Mouse (Mus musculus): Measurements from ENCODE around the gene Rc3h2.

The Rc3h2 gene

DNA sequence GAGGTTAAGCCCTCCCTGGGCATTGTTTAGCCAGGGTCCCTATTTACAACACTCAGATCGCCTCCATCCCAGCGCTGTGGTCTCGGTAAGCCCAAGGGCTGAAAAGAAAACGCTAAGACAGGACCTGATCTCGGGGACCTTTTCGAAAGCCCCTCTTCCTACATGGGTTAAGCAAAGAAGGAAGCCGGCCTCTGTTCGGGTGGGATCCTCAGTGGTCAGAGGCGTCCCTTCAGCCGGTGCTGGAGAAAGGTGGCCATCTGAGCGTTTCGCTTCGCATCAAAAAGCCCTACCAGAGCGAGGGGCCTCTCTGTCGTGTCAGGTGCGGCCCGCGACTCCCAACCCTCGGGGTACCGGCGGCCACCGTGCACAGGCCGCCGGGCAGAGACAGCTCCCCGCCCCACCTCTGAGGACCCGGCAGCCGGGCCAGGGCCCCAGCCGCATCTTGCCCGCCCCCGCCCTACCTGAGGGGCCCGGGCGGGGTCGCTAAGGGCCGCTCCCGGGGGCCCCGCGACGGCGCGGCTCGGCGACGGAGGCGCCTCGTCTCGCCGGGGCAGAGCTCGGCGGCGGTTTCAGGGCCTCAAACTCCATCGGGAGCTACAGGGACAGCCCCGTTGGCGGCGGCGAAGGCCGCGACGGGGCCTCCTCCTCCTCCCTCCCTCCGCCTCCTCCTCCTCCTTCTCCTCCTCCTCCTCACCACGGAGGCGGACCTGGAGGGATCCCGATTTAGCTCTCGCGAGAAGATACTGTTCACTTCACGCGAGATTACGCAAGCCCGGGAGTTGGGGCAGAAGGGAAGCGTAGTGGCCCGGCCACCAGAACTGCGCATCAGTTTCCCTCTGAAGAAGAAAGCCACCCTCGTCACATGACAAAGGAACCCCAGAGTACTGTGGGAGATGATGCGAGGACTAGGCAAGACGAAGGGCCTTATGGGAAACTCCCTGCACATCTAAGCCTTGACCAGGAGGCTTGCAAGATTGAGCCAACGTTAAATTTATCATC, at the start of gene Rc3h2:
Gene Rc3h2 (minus strand): TSS at position 598 of the 999 bp plus-strand sequence.
- ATAC-seq (ENCODE audit: insufficient number of reproducible peaks, low FRiP score, low TSS enrichment) = peak; percentile 99

DNA sequence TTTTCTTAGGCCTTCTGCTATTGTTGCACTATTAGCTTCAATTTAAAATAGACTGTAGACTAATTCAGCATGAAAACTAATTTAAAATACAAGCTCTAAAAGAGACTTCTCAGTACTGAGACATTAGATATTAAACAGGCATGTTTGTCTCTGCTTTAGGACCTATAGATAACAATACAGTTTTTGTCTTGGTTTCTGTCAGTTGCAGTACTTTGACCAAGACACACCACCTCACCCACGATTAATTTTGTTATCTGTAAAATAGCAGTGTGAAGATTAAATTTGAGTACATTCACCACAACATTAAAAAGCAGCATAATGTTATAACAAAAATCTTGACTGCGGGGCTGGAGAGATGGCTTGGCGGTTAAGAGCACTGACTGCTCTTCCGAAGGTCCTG, 43.6 kb upstream of the Rc3h2 start:
- ATAC-seq (ENCODE audit: insufficient number of reproducible peaks, low FRiP score, low TSS enrichment) = no peak

GRCm38 (mm10) chr2:37460707-37461106, 38.0 kb upstream of the Rc3h2 start:
- ATAC-seq (ENCODE audit: insufficient number of reproducible peaks, low FRiP score, low TSS enrichment) = no peak

DNA sequence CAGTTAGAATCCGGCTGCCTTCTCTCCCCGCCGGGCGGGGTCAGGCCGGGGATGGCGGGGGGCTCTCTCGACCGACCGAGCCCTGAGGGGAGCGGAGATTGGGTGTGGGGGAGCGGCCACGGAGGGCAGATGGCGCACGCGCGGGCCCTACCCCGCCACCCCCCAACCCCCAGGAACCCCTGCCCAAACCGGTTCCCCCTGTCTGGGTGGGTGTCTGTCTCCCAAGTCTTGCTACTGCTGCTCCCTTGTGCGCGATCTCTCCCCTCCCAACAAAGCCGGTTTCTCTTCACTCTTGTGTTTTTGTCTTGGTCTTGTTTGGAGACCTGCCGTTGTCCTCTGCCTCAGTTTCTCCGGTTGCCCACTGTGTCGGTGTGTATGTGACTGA, 29.7 kb upstream of the Rc3h2 start:
- ATAC-seq (ENCODE audit: insufficient number of reproducible peaks, low FRiP score, low TSS enrichment) = no peak; the same call in none of the 2 replicates

GRCm38 (mm10) chr2:37451667-37452375, 29.1 kb upstream of the Rc3h2 start:
- peak; percentile 97 for ATAC-seq (ENCODE audit: insufficient number of reproducible peaks, low FRiP score, low TSS enrichment)

DNA sequence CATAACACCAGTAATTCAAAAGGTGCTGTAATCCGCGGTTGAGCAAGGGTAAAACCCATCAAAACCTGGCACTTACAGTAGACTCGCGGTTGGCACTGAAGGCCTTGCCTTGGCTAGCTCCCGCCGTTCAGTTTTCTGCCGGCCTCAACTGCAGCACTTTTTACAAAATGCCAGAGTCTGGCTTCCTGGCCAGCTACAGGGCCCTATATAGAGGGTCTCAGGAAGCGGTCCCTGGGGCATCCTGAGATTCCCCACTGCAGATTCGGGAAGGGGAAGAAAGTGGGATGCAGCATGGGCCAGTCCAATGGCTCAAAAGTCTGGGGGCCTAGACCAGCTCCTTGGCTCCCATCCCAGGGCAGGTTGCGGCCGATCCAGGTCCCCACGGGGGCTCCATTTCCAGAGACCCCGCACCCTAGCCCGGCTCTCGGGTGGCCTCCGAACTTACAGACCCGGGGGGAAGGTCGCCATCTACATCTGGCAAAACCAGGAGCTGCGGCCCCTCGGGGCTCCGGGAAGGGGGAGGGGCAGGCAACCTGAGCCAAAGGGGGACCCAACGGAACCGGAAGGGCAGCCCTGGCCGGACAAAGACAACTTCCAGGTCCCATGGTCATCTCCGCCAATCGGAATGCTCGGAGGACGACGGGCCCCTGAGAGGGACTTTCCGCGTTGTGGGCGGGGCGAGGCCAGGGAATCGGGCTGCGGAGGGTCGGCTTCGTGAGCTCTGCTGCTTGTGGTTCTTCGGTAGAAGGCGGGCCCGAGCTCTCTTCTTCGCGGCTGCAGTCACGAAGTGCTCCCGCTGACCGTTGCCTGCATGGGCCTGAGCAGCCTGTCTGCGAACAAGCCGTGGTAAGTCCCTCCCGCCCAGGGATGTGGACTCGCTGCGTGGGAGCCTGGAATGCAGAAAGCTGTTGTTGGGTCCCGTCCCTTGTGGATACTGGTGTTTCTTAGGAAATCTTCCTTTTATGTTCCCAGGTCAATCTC, 20.2 kb upstream of the Rc3h2 start, which contains the start of the genes Zbtb26, Zbtb6 and Rabgap1:
Gene Zbtb26 (minus strand): TSS at position 525 of the 981 bp plus-strand sequence.
Gene Zbtb6 (minus strand): TSS at position 561 of the 981 bp plus-strand sequence.
Gene Rabgap1 (plus strand): TSS at position 669 of the 981 bp plus-strand sequence.
- peak; percentile 99 for ATAC-seq (ENCODE audit: insufficient number of reproducible peaks, low FRiP score, low TSS enrichment)

DNA sequence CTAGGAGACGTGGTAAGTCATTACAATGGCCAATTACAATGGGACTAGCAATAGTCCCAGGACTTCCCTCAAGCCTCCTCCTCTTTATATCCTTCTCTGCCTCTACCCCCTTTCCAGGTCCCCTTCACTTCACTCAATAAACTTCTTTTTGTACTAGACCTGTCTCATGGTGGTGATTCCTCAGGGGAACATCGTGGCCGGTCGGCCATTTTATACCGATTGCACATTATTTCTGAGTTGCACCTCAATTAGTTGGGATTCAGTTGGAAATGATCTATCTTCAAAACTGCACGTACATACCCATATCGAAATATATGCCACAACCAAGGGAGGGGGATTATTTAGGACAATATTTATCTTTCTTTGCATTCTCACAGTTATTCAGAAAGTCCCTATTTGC, 8.9 kb upstream of the Rc3h2 start:
- no peak for ATAC-seq (ENCODE audit: insufficient number of reproducible peaks, low FRiP score, low TSS enrichment)

- peak; percentile 98 for ATAC-seq (ENCODE audit: insufficient number of reproducible peaks, low FRiP score, low TSS enrichment)
These were observed 8.1 kb upstream of the Rc3h2 start for GRCm38 (mm10) chr2:37430593-37431464.

DNA sequence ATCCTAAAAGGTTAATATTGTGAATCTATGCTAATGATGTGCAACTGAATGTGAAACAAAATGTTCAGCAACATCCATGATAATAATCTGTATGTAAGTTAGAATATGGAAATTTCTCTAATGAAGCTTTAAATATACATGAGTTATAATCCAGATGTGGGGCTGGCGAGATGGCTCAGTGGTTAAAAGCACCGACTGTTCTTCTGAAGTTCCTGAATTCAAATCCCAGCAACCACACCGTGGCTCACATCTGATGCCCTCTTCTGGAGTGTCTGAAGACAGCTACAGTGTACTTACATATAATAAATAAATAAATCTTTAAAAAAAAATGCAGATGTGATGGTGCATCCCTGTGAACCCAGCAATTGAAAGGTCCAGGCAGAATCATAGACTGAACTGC, 968 bp upstream of the Rc3h2 start:
- no peak for ATAC-seq (ENCODE audit: insufficient number of reproducible peaks, low FRiP score, low TSS enrichment)

- no peak for ATAC-seq (ENCODE audit: insufficient number of reproducible peaks, low FRiP score, low TSS enrichment)
These were observed 800 bp downstream of the Rc3h2 start for GRCm38 (mm10) chr2:37421903-37422302.

DNA sequence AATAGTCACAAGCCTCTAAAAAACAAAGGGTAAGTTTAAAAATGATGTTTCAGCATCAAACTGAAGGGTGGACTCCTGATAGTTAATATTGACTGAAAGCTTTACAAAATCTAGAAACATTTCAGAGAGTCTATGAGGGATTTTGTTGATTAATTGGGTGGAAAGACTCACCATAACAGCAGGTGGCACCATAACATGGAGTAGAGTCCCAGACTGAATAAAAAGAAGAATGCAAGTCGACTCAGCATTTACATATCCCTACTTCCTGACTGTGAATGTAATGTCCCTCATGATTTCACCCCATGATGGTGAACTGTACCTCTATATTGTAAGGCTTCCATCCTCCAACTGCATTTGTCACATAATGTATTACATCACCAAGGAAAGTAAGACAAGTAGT, 27.2 kb downstream of the Rc3h2 start:
- no peak for ATAC-seq (ENCODE audit: insufficient number of reproducible peaks, low FRiP score, low TSS enrichment)

GRCm38 (mm10) chr2:37382921-37383320, 39.8 kb downstream of the Rc3h2 start:
- ATAC-seq (ENCODE audit: insufficient number of reproducible peaks, low FRiP score, low TSS enrichment) = no peak

- ATAC-seq (ENCODE audit: insufficient number of reproducible peaks, low FRiP score, low TSS enrichment) = no peak
These were observed 42.5 kb downstream of the Rc3h2 start for GRCm38 (mm10) chr2:37380189-37380588.

DNA sequence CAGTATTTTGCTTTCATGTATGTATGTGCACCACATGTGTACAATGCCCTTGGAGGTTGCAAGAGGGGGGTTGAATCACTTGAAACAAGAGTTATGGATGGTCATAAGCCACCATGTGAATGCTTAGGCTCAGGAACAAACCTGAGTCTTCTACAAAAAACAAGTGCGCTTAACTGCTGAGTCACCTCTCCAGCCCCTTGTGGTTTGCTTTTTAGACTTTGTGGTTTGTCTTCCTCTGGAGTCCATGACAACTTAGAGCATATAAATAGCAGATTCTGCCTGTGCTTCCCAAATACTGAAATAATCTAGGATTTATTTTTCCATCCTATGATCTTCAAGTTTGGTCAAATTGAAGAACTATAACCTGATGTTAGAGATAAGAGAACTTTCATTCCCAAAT, 46.7 kb downstream of the Rc3h2 start:
- ATAC-seq (ENCODE audit: insufficient number of reproducible peaks, low FRiP score, low TSS enrichment) = no peak

GRCm38 (mm10) chr2:37370651-37371050, 52.1 kb downstream of the Rc3h2 start:
- no peak for ATAC-seq (ENCODE audit: insufficient number of reproducible peaks, low FRiP score, low TSS enrichment)

DNA sequence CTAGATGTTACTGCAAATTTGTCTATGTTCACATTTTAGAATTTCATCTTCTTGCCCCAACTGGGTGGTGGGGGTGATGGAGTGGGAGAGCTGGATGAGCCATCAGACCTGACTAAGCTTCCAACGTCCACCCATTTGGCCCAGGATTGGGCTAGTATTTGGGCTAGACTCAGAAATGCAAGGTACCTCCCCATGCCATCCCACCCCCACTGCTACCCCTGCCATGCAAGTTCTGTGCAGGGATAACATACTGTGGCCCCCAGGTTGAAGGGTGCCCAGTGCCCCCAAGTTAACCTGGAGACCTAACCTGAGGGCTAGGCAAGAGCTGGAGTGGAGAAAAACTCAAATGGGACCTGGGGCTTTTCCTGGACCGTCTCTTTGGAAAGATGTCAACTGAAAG, 62.8 kb downstream of the Rc3h2 start:
- ATAC-seq (ENCODE audit: insufficient number of reproducible peaks, low FRiP score, low TSS enrichment) = no peak

DNA sequence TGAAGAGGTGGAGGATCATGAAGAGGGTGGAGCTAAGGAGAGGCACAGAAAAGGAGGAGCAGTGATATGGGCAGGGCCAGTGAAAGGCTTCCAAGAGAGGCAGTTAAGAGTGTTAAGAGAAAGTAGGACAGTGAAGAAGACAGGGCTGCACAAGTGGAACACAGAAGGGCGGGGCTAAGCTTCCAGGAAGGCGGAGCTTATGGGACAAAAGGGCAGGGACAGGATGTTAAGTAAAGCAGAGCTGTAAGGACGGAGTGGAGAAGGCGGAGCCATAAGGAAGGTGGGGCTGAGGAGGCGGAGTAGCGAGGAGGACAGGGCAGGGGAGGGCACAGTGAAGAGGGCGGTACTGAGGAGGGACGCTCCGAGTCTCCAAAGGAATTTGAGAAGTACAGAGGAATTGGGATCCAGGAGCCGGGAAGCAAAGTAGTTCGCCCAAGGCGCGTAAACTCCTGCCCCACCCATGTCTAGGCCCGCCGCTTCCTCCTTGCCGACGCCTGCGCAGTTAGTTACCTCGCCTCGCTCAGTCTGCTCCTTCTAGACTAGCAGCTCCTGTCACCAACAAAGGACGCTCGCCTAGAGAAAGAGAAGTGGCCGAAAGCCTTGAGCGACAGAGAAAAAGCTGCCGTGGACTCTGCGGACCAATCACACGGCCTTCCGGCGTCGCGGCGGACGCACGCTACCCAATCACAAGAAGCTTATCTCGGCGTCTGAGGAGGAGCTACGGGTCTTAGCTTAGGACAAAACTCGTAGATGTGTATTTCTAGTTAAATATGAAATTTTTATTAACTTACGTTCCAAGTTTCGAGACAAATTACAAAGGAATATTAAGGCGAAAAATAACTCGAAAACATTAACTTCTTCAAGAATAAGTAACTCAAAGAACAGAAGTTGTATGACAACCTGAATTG, 63.8 kb downstream of the Rc3h2 start, which contains the start of gene Pdcl:
Gene Pdcl (minus strand): TSS at position 700 of the 908 bp plus-strand sequence.
- ATAC-seq (ENCODE audit: insufficient number of reproducible peaks, low FRiP score, low TSS enrichment) = peak; percentile 97

GRCm38 (mm10) chr2:37355571-37355970, 67.1 kb downstream of the Rc3h2 start:
- no peak for ATAC-seq (ENCODE audit: insufficient number of reproducible peaks, low FRiP score, low TSS enrichment)

Measured in cerebellum, adult (tissue).